Mouse (Mus musculus) MEL (cell line): Measurements from ENCODE around the gene Heg1. TPM values are rescaled to one million over a fixed set of nuclear protein-coding genes. Genes with fewer than 3 reads are reported as not detected.
A peak's percentile ranks its signal among the peaks of the same experiment; 100 is the strongest.

Source experiments
- DNase-seq: peaks from one replicate; pipeline ENCODE4 v3.0.0; 2011; ENCODE audit warnings: low read depth, low spot score
- H3K27ac ChIP-seq: 2 replicates; pipeline ENCODE4 v1.5.1; 2012; ENCODE audit warnings: low read depth, mild to moderate bottlenecking, control low read depth, low read length, moderate library complexity; ENCODE audit not compliant: control insufficient read depth
- H3K27me3 ChIP-seq, 2 experiments: fragments of 150-350 bp in 1 of 2; sonication (generic) in 1 of 2; 2 replicates each; pipeline ENCODE4 v1.6.1; 2012; ENCODE audit warnings: low read length in 2 of 2, mild to moderate bottlenecking in 2 of 2, improper control_type of control experiment in 1 of 2, moderate library complexity in 1 of 2; ENCODE audit not compliant: insufficient read depth in 2 of 2, control insufficient read depth in 1 of 2
- H3K36me3 ChIP-seq, 2 experiments: 2 replicates each; pipeline ENCODE4 v1.6.1; 2012 to 2014; ENCODE audit warnings: low read length in 2 of 2, improper control_type of control experiment in 1 of 2, inconsistent platforms in 1 of 2, mild to moderate bottlenecking in 1 of 2; ENCODE audit not compliant: insufficient read depth in 2 of 2, control insufficient read depth in 1 of 2
- H3K4me1 ChIP-seq, 2 experiments: fragments of 150-350 bp in 1 of 2; sonication (generic) in 1 of 2; 2 replicates each; pipeline ENCODE4 v1.6.1; 2012; ENCODE audit warnings: low read length in 2 of 2, improper control_type of control experiment in 1 of 2, mild to moderate bottlenecking in 1 of 2; ENCODE audit not compliant: insufficient read depth in 2 of 2, control insufficient read depth in 1 of 2
- H3K4me3 ChIP-seq, 2 experiments: fragments of 150-350 bp in 1 of 2; sonication (generic) in 1 of 2; 2 replicates each; pipeline ENCODE4 v1.5.1; 2012; ENCODE audit warnings: low read depth in 2 of 2, low read length in 2 of 2, mild to moderate bottlenecking in 2 of 2, moderate library complexity in 2 of 2, control low read depth in 1 of 2, improper control_type of control experiment in 1 of 2; ENCODE audit not compliant: control insufficient read depth in 1 of 2, insufficient read depth in 1 of 2
- H3K79me2 ChIP-seq: 2 replicates; pipeline ENCODE4 v1.6.1; 2012; ENCODE audit warnings: mild to moderate bottlenecking, low read length, moderate library complexity; ENCODE audit not compliant: control insufficient read depth, poor library complexity, insufficient read depth
- H3K9ac ChIP-seq: 2 replicates; pipeline ENCODE4 v1.6.1; 2012; ENCODE audit warnings: low read depth, mild to moderate bottlenecking, control low read depth, low read length, moderate library complexity; ENCODE audit not compliant: control insufficient read depth, poor library complexity, severe bottlenecking
- H3K9me3 ChIP-seq: fragments of 150-350 bp; sonication (generic); replicated peaks from 2 replicates; pipeline ENCODE4 v1.6.1; 2012; ENCODE audit warnings: mild to moderate bottlenecking, low read length, improper control_type of control experiment, moderate library complexity; ENCODE audit not compliant: insufficient read depth
- BHLHE40 ChIP-seq: IDR thresholded peaks from 2 replicates; pipeline ENCODE4 v1.6.1; 2012; ENCODE audit warnings: low read depth, mild to moderate bottlenecking, inconsistent platforms, low read length, improper control_type of control experiment, borderline replicate concordance
- CHD1 ChIP-seq: IDR thresholded peaks from 2 replicates; pipeline ENCODE4 v1.6.1; 2012; ENCODE audit warnings: low read depth, mild to moderate bottlenecking, inconsistent platforms, low read length, improper control_type of control experiment
- CHD2 ChIP-seq: IDR thresholded peaks from 2 replicates; pipeline ENCODE4 v1.6.1; 2011; ENCODE audit warnings: low read length, improper control_type of control experiment
- E2F4 ChIP-seq: IDR thresholded peaks from 2 replicates; pipeline ENCODE4 v1.6.1; 2011; ENCODE audit warnings: low read depth, low read length, improper control_type of control experiment, borderline replicate concordance
- ELF1 ChIP-seq: IDR thresholded peaks from 2 replicates; pipeline ENCODE4 v1.6.1; 2014; ENCODE audit warnings: low read depth, mild to moderate bottlenecking, inconsistent platforms, low read length, improper control_type of control experiment, moderate library complexity
- EP300 ChIP-seq, 2 experiments: IDR thresholded peaks; 2 replicates each; pipeline ENCODE4 v1.6.1; 2011; ENCODE audit warnings: improper control_type of control experiment in 2 of 2, low read length in 2 of 2, low read depth in 1 of 2, mild to moderate bottlenecking in 1 of 2
- ETS1 ChIP-seq: IDR thresholded peaks from 2 replicates; pipeline ENCODE4 v1.6.1; 2012; ENCODE audit warnings: low read depth, mild to moderate bottlenecking, inconsistent platforms, low read length, improper control_type of control experiment, moderate library complexity
- GABPA ChIP-seq: IDR thresholded peaks from 2 replicates; pipeline ENCODE4 v1.6.1; 2012; ENCODE audit warnings: low read depth, mild to moderate bottlenecking, inconsistent platforms, low read length, improper control_type of control experiment, moderate library complexity
- GATA1 ChIP-seq: IDR thresholded peaks from 2 replicates; pipeline ENCODE4 v1.6.1; 2011; ENCODE audit warnings: low read depth, low read length, improper control_type of control experiment
- JUND ChIP-seq: IDR thresholded peaks from 2 replicates; pipeline ENCODE4 v1.6.1; 2011; ENCODE audit warnings: low read depth, mild to moderate bottlenecking, improper control_type of control experiment, low read length
- KAT2A ChIP-seq: conservative IDR thresholded peaks from 2 replicates; pipeline ENCODE4 v1.6.1; 2012; ENCODE audit warnings: low read depth, low read length, improper control_type of control experiment, inconsistent platforms
- MAFK ChIP-seq: IDR thresholded peaks from 2 replicates; pipeline ENCODE4 v1.6.1; 2011; ENCODE audit warnings: low read depth, mild to moderate bottlenecking, low read length, improper control_type of control experiment, borderline replicate concordance
- MAX ChIP-seq: IDR thresholded peaks from 2 replicates; pipeline ENCODE4 v1.6.1; 2011; ENCODE audit warnings: low read length, improper control_type of control experiment
- MAZ ChIP-seq: IDR thresholded peaks from 2 replicates; pipeline ENCODE4 v1.6.1; 2012; ENCODE audit warnings: low read depth, mild to moderate bottlenecking, inconsistent platforms, low read length, improper control_type of control experiment
- MEF2A ChIP-seq: IDR thresholded peaks from 2 replicates; pipeline ENCODE4 v1.6.1; 2014; ENCODE audit warnings: low read depth, mild to moderate bottlenecking, inconsistent platforms, low read length, improper control_type of control experiment; ENCODE audit not compliant: poor library complexity, insufficient replicate concordance, severe bottlenecking; ENCODE audit errors: extremely low read depth
- MXI1 ChIP-seq: IDR thresholded peaks from 2 replicates; pipeline ENCODE4 v1.6.1; 2011; ENCODE audit warnings: mild to moderate bottlenecking, low read depth, low read length, improper control_type of control experiment
- MYB ChIP-seq: IDR thresholded peaks from 2 replicates; pipeline ENCODE4 v1.6.1; 2011; ENCODE audit warnings: mild to moderate bottlenecking, low read depth, low read length, improper control_type of control experiment
- NELFE ChIP-seq: IDR thresholded peaks from 2 replicates; pipeline ENCODE4 v1.6.1; 2011; ENCODE audit warnings: low read depth, low read length, improper control_type of control experiment
- NRF1 ChIP-seq: IDR thresholded peaks from 2 replicates; pipeline ENCODE4 v1.6.1; 2014; ENCODE audit warnings: low read depth, mild to moderate bottlenecking, inconsistent platforms, low read length, improper control_type of control experiment, moderate library complexity; ENCODE audit not compliant: poor library complexity, insufficient read depth, severe bottlenecking
- POLR2A ChIP-seq, 2 experiments: IDR thresholded peaks; 2 replicates each; pipeline ENCODE4 v1.6.1; 2011 to 2012; ENCODE audit warnings: low read length in 2 of 2, mild to moderate bottlenecking in 2 of 2, control low read depth in 1 of 2, improper control_type of control experiment in 1 of 2, low read depth in 1 of 2, moderate library complexity in 1 of 2; ENCODE audit not compliant: control insufficient read depth in 1 of 2, insufficient read depth in 1 of 2, poor library complexity in 1 of 2
- RAD21 ChIP-seq: IDR thresholded peaks from 2 replicates; pipeline ENCODE4 v1.6.1; 2011; ENCODE audit warnings: mild to moderate bottlenecking, low read depth, low read length, improper control_type of control experiment
- RCOR1 ChIP-seq: IDR thresholded peaks from 2 replicates; pipeline ENCODE4 v1.6.1; 2012; ENCODE audit warnings: low read depth, mild to moderate bottlenecking, inconsistent platforms, low read length, improper control_type of control experiment
- TCF12 ChIP-seq: IDR thresholded peaks from 2 replicates; pipeline ENCODE4 v1.6.1; 2014; ENCODE audit warnings: low read depth, mild to moderate bottlenecking, inconsistent platforms, low read length, improper control_type of control experiment, moderate library complexity
- UBTF ChIP-seq: IDR thresholded peaks from 2 replicates; pipeline ENCODE4 v1.6.1; 2012; ENCODE audit warnings: low read depth, mild to moderate bottlenecking, inconsistent platforms, low read length, improper control_type of control experiment, moderate library complexity, borderline replicate concordance; ENCODE audit not compliant: insufficient read depth
- USF1 ChIP-seq: IDR thresholded peaks from 2 replicates; pipeline ENCODE4 v1.6.1; 2014; ENCODE audit warnings: low read depth, mild to moderate bottlenecking, inconsistent platforms, low read length, improper control_type of control experiment, moderate library complexity
- ZMIZ1 ChIP-seq: IDR thresholded peaks from 2 replicates; pipeline ENCODE4 v1.6.1; 2012; ENCODE audit warnings: low read depth, mild to moderate bottlenecking, inconsistent platforms, low read length, improper control_type of control experiment, moderate library complexity
- ZNF384 ChIP-seq: IDR thresholded peaks from 2 replicates; pipeline ENCODE4 v1.6.1; 2012; ENCODE audit warnings: low read depth, mild to moderate bottlenecking, inconsistent platforms, low read length, improper control_type of control experiment
- polyA plus RNA-seq, 2 experiments: library from polyadenylated mRNA; stranded (reverse) in 1 of 2; unstranded in 1 of 2; fragments of >175 nt in 1 of 2; fragments of >200 nt in 1 of 2; gene quantifications; 2 replicates each; pipeline versions ENCODE4 v1.2.1 to v1.2.4; 2012; ENCODE audit warnings: low replicate concordance in 2 of 2, low read depth in 1 of 2; ENCODE audit not compliant: insufficient read length in 2 of 2, insufficient read depth in 1 of 2, missing spikeins in 1 of 2
- total RNA-seq: library from RNA; depleted of rRNA; stranded (reverse); fragments of 300-350 nt; gene quantifications from 2 replicates; pipeline ENCODE4 v1.2.3, GENCODE M21; 2012

Heg1 gene
- total and polyA plus RNA-seq, 3 experiments = 4.1 to 72.0 (median 6.9) TPM

GRCm38 (mm10) chr16:33764501-33765193, 80.5 kb downstream of the Heg1 start (continued):
- TF ChIP-seq GATA1 (peak; percentile 89), ZMIZ1 (no peak), BHLHE40 (peak; percentile 99), ELF1 (peak; percentile 5; the same call in 1 of the 2 replicates), TCF12 (peak; percentile 62; the same call in 1 of the 2 replicates), CHD1 (no peak), NRF1 (no peak), USF1 (peak; percentile 93), MEF2A (no peak), MAFK (no peak), MAZ (no peak), E2F4 (no peak), JUND (no peak)

GRCm38 (mm10) chr16:33765477-33765876, 81.3 kb downstream of the Heg1 start:
- no peaks in the 10 kb centered on the region for H3K79me2 ChIP-seq
- H3K4me1 ChIP-seq = peaks cover 18 to 42% of the 10 kb centered on the region in 2 experiments
- no peak overlapping the region; the same call in 1 of the 2 replicates for H3K27ac ChIP-seq
- peaks cover 0 to 36% of the 10 kb centered on the region in 2 experiments; a peak in 2 of 4 replicates for H3K36me3 ChIP-seq
- H3K4me3 ChIP-seq = no peak overlapping the region
- TF ChIP-seq MAX = no peak
- TF ChIP-seq ZNF384 = peak; percentile 94
- TF ChIP-seq CHD1 = no peak
- TF ChIP-seq E2F4 = no peak
- TF ChIP-seq GATA1 = peak; percentile 41
- TF ChIP-seq ETS1 = 0 out of 2 replicates have a peak, but pooled peaks have one; percentile 11
- TF ChIP-seq JUND = no peak
- DNase-seq = no peak
- no peaks in the 10 kb centered on the region for H3K27me3 ChIP-seq
- no peaks in the 10 kb centered on the region for H3K9me3 ChIP-seq
- H3K9ac ChIP-seq = no peak overlapping the region

- DNase-seq = no peak
- no peak overlapping the region for H3K27ac ChIP-seq
- peaks cover 22 to 46% of the 10 kb centered on the region in 2 experiments for H3K4me1 ChIP-seq
- H3K9ac ChIP-seq = no peak overlapping the region
- H3K27me3 ChIP-seq = no peaks in the 10 kb centered on the region
- peaks cover 0 to 42% of the 10 kb centered on the region in 2 experiments; a peak in 2 of 4 replicates for H3K36me3 ChIP-seq
- H3K79me2 ChIP-seq = no peaks in the 10 kb centered on the region
- no peaks in the 10 kb centered on the region for H3K9me3 ChIP-seq
- H3K4me3 ChIP-seq = no peak overlapping the region
- no peak for TF ChIP-seq MXI1
- no peak for TF ChIP-seq POLR2A (IDR thresholded peaks at IDR 0.05; ENCODE audit: control insufficient read depth in 1 of 2, insufficient read depth in 1 of 2, low read depth in 1 of 2, low read length in 2 of 2, poor library complexity in 1 of 2)
- TF ChIP-seq MEF2A = no peak
- TF ChIP-seq CHD2 = no peak
- no peak for TF ChIP-seq ZMIZ1
- no peak for TF ChIP-seq ELF1
- TF ChIP-seq GABPA = no peak
- TF ChIP-seq KAT2A = no peak
- no peak for TF ChIP-seq RCOR1
- no peak for TF ChIP-seq MYB
- no peak for TF ChIP-seq EP300 (IDR thresholded peaks at IDR 0.05; ENCODE audit: low read depth in 1 of 2, low read length in 2 of 2)
- no peak for TF ChIP-seq RAD21
- TF ChIP-seq USF1 = no peak
- no peak for TF ChIP-seq JUND
- TF ChIP-seq CHD1 = no peak
- TF ChIP-seq NELFE = no peak
- no peak for TF ChIP-seq UBTF
- TF ChIP-seq BHLHE40 = no peak
These were observed 82.1 kb downstream of the Heg1 start for GRCm38 (mm10) chr16:33766309-33766708.
